Mouse (Mus musculus) ovary, adult 18-20 months (tissue): ENCODE data around the gene Iqgap1.
"Not testable (repeated sequence)": the region's sequence is repeated elsewhere in the genome, so short reads cannot be mapped to it uniquely, and the experiment has no call there.

Source experiments
- DNase-seq: peaks from one replicate; pipeline ENCODE4 v3.0.0; 2022; ENCODE audit warnings: low spot score, mixed read lengths

The Iqgap1 gene

DNA sequence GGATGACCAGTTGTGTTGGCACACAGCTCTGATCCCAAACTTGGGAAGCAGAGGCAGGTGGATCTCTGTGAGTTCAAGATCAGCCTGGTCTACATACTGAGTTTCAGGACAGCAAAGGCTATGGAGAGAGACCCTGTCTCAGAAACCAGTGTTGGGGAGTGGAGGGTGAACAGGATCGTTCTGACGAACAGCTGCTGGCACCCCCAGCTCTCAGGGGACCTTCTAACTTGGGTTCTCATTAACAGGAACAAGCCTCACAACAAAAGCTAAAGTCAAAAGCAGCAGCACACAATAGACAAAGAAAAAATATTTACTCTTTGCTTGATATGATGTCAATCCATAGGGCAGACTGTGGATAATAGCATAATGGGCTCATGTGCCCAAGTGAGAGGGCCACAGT is 55.3 kb downstream of the Iqgap1 start:
- no peak for DNase-seq

DNA sequence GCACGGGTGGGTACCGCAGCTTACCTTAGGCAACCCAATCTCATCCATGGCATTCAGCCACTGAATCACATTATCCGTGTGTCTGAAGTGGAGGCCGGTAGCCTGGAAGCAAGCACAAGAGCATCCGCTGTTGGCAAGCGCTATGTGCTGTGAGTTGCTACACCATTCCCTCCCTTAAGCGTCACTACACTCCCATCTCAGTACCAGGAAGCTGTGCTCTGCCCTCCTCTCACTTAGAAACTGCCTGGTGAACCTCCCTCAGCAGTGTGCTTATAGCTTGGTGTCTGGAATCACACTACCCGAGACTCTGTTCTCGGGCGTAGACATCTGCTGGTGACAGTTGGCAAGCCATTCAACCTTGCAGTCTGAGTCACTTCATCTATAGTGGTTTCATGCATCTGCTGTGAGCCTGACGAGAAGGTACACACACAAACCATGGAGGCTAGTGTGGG is 58.9 kb downstream of the Iqgap1 start:
- DNase-seq, result no peak

DNA sequence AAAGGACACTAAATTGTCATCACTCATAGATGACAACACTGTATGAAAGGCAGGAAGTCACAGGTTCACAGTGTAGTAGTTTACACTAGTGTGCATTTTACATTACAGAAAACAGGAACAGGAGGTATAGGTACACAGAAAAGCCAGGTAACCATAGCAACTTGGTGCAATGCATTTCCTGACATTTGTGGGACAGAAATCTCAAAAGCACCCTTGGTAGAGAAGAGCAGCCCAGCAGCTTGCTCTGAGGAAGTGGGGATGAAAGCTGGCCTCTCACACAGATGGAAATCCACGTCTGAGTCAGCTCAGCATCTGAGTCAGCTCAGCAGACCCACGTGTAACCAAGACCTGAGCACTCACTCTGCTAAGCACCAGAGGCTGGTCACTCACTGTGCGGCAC is 59.7 kb downstream of the Iqgap1 start:
- DNase-seq, result no peak

DNA sequence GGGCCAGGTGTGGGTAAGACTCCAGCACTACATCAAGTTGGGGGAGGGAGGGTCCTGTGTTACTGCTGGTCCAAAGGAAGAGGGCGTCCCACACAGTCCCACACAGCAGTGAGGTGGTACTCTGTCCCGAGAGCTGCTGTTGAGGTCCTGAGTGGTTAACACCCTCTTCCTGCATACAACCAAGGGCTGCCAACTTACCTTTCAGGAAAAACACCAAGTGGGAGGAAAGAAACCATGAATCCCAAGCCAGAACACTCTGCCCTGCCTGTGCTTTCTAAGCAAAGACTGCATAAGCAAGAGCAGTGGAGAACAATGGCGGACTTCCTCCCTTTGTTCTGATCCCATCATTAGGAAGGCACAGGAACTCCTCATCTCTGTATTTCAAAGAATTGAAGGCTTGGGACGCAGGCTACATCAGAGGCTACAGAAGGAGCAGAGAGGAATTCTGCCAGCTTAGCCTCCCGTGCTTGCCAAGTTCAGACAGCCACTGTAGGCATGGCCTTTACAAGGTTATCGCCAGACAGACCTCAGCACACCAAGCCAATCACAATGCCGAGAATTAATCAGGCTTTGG is 61.8 kb downstream of the Iqgap1 start:
- peak; percentile 44 for DNase-seq

DNA sequence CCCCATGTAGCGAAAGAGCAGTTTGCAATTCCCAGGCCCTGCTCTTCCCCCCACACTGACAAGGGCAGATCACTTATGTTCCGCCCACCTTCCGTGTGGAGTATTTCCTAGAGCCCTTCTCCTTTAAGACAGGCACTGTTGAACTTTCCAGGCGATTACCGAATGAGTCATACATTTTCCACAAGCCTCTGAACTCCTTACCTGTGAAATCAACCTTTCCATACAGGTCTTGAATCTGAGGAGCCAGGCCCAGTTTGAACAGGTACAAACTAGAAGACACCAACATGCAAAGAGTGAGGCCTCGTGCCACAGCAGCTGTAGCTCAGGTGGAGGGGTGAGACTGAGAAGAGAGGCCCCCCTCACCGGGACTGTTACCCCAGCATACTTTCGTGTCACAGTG is 63.5 kb downstream of the Iqgap1 start:
- DNase-seq, result no peak

DNA sequence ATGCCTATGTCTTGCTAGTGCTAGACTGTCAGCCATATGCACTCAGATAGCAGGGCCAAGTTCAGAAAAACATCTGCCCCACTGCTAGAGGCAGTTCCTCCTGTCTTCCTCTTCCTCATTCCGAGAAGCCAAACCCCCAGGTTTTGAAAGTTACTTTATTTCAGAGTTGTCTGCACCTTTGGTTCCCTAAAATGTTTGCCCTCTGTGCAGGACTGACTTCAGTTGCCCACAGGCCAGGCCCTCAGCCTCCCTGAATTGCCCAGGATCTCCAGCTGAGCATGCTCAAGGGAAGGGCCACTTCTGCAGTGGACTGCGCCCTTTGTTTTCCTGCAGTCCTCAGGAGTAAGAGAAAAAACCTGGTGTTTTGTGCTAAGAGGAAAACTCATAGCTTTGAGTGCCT is 71.7 kb downstream of the Iqgap1 start:
- no peak for DNase-seq

DNA sequence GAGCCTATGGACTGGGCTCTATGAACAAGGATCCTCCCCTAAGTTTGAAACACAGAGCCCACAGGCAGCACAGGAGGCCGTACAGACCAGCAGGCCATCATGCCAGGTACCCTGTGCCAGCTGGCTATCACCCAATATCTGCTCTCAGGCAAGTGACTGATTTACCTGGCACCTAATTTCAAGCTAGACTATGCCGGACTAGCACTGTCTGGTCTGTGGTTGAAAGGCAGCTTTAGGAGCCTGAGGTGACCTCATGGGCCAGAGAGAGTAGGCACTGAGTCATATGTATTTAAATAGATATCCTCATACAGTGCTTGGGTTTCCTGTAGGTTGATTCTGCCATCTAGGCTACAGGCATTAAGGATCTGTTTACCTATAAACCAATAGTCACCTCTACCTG is 72.2 kb downstream of the Iqgap1 start:
- no peak for DNase-seq

DNA sequence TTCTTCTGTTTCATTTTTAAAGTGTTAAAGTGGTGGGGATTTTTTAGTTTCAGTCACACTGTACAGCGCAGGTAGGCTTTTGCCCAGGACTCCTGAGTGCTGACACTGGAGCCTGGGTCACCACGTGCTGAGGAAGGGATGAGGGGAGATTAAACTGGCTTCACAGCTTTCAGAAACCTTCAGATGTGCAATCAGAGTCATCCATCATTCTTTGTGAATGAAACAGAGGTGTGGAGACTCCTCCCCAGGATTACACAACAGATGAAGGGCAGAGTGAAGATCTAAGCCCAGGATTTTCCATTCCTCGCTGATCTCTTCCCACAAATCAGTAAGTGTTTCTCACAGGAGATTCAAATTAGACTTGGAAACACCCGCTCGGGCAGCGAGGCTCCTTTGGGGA is 76.2 kb downstream of the Iqgap1 start:
- no peak for DNase-seq

DNA sequence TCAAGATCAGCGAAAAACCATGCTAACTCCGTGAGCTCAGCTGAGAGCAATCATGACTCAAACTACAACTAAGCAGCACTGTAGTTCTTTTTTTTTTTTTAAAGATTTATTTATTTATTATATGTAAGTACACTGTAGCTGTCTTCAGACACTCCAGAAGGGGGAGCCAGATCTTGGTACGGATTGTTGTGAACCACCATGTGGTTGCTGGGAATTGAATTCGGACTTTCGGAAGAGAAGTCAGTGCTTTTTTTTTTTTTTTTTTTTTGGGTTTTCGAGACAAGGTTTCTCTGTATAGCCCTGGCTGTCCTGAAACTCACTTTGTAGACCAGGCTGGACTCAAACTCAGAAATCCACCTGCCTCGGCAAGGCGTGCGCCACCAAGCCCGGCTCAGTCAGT is 76.7 kb downstream of the Iqgap1 start:
- not testable (repeated sequence) for DNase-seq

DNA sequence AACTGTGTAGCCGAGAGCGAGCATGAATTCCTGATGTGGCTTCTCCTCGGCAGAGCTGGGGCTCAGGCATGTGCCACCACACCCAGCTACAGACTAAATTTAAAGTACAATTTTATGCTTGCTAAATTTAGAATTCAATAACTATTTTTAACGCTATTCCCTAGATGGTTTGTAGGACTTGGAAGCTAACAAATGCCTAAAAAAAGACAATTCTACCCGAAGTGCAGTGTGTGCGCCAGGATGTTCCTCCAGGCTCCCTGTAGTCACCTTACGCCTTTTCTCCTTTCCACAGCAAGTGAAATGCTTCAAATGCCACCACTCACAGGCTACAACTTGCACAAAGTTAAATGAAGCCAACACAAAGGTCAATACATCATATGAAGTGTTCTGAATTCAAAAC is 78.4 kb downstream of the Iqgap1 start:
- no peak for DNase-seq

DNA sequence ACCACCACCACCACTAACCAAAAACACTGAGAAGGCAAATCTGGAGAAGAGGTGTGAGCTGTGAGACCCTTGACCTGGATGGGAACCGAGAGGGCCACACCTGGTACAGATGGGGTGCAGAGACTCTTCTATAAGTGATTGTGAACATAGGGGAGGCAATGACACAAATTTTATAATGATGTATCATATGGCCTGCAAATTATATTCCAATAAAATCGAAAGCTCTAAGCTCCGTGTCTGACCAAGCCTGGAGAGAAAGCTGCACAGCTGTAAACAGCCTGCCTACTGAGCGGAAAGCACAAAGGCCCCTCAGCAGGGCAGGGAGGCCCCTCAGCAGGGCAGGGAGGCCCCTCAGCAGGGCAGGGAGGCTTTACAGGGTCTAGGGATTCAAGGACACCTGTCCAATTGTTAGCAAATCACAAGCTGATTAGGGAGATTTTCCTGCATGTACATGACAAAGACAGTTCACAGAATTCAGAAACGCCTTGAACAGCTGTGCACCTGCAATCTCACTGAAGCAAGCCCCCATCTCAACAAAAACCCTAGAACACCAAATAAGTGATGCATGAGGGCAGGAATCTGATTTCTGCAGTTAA is 79.5 kb downstream of the Iqgap1 start:
- DNase-seq, result no peak

DNA sequence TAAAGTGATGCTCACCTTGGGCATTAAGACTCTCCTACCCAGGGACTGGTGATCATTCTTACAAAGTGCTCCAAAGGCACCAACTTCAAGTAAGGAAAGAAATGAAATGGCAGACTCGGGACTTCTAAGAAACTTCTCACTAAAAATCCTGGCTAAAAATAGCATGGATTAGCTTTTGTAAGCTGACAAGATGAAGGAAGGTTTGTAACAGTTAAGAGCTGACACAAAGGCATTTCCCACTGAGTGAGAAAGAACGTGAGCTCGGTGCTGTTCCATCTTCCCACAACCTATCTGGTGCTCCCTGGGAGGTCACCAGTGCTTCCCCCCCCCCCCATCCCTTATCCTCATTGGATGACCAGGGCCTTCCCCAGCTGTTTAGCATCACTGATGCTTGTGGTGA is 80.0 kb downstream of the Iqgap1 start:
- no peak for DNase-seq

DNA sequence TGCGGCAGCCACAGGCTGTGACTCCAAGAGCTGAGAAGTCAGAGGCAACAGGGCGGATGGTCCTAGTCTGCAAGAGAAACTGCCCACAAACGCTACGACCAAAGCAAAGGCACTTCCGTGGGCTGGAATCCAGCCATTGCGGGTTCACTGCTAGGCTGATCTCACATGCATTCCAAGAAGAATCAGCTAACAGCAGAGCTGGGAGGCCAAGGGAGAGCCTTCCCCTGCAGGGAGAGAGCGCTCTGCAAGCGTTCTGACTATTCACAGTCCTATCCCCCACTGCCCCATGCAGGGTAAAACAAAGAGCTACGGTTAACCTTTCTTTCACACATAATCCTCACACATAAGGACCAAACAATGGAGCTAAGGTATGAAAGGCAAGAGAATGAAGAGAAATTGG is 80.5 kb downstream of the Iqgap1 start:
- DNase-seq, result no peak

DNA sequence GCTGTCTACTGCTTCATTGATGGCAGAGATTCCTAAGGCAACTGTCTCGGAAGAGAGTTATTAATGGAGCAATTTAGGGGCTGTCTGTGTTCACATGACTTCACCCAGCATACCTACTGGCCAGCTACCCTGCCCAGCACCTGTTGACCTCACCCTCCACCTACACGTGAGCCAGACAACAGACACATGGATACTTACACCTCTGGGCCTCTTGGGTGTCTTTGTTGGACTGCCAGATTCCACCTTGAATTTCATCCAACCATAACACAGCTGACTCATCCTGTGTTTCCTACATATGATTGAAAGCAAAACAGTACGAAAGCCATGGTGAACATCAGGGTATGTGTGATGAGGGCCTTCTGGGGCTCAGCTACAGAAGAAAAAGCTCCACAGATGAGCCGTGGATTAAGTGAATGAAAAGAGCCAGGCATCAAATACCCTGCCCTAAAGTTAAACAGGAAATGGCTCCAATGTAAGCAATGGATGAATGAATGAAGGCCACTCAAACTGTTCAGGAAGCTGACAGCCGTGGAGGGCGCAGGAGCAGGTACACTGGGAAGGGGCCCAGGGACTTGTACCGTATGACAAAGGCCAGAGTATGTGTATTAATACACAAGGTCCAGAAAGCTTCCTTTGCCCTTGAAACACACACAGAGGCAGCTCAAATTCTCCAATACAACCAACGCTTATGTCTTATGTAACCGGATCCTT is 81.7 kb downstream of the Iqgap1 start:
- DNase-seq, result no peak

DNA sequence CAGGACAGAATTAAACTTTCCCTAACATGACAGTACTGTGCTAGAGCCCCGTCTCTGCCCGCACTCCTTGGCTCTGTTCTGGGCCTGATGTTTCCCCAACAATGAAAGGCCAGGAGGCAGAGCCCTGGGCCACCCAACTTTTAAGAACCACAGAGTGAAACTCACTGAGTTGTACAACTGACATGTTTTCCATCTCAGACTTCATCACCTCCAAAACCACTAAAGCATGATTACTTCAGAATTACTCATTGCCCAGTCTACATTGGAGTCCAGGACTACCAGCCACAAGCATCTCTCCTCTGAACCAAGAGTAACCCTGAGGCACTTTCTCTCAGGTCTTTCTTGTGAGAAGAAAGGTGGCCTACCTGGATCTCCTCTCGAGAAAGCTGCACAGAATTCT is 83.1 kb downstream of the Iqgap1 start:
- no peak for DNase-seq

DNA sequence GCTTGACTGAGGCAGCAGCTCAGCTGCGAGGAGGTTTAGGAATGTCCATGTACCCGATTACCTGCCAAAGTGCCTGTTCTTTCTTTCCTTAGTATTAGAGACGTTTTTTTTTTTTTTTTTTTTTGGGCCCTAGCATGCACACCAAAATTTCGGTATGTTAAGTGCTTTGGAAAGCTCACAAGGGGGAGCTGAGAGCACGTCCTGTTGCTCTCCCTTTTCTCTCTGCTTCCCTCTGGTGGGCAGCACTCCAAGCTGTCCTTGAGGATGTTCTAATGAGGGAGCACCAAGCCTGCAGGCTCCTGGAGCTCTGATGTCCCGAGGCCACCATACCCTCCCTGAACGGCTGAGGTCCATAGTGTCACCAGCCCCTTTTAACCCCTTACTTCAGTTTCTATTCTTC is 84.8 kb downstream of the Iqgap1 start:
- DNase-seq, result peak; percentile 67

DNA sequence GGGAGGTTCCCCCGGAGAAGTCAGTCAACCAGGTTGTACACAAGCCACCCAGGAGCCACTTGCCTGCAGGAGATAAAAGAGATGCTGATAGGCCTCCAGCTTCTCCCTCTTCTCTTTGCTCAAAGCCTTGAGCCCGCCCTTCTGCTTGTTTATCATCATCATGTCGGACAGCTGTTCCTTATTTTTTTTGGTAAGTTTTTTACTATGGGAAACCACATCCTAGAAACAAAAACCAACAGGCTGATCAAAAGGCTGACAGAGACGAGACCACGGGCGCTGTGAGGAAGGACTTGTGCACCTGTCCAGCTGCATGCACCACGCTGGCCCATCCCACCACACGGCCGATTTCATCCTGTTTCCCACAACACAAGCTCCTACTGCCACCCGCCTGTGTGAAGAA is 89.6 kb downstream of the Iqgap1 start:
- no peak for DNase-seq

DNA sequence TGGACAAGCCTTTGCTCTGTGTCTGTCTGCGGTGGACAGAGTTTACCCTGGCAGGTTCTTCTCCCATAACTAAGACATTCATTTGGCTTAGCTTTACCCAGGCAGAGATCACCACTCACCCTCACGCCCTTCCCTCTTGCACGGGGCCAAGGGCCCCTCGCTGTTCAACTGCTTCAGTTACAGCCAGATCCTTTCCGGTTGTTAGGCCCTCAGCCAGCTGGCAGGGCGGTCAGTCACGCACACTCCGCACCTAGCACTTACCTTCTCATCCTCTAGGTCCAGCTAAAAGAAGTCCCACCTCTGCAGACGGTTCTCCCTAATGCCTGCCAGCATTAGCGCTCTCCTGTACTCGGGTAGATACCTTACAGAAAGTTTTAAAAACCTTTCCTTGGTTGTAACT is 92.8 kb downstream of the Iqgap1 start:
- no peak for DNase-seq

DNA sequence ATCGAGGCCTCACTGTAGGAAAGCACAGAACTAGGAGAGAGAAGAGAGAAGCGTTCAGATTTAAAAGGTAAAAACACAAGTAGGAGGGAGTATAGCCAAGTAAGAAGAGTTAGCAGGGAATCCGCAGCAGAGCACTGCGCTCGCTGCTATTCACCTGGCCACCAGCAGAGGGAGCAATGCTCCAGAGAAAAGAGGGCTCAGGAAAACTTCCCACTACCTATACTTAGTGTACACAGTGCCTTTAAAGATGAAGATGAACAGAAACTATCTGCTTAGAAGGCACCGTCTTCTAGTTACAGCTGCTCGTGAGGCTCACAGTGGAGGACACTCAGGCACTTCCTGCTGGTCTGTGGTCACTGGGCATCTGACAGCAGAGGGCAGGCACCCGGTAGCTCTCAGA is 96.1 kb downstream of the Iqgap1 start:
- DNase-seq, result no peak

DNA sequence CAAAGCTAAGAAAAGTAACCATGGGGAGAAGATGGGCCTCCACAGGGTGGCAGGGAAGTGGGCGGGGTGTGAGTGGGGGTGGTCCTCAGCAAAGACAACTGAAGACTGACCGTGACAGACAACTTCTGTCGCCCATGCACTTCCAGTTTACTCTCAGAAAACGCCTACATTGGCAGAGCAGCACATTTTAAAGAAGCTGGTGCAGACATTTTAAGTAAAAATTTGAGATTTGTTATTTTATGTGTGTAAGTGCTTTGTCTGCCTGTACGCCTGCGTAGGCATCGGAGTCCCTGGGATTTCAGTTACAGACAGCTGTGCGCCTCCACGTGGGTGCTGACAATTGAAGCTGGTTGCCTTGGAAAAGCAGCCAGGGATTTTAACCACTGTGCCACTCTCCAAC is 104.7 kb downstream of the Iqgap1 start:
- no peak for DNase-seq

DNA sequence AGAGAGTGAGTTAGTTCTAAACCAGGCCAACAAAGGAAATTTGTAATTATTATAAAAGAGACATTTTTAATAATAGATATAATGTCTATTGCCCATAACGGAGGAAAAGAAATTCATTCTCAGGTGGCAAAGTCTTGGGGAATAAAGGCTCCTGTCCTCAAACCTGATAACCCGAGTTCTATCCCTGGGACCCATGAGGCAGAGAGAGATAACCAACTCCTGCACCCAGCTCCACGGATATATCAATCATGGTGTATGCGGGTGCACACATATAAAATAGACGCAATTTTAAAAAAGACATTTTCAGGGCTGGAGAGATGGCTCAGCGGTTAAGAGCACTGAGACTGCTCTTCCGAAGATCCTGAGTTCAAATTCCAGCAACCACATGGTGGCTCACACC is 106.2 kb downstream of the Iqgap1 start:
- DNase-seq, result no peak

DNA sequence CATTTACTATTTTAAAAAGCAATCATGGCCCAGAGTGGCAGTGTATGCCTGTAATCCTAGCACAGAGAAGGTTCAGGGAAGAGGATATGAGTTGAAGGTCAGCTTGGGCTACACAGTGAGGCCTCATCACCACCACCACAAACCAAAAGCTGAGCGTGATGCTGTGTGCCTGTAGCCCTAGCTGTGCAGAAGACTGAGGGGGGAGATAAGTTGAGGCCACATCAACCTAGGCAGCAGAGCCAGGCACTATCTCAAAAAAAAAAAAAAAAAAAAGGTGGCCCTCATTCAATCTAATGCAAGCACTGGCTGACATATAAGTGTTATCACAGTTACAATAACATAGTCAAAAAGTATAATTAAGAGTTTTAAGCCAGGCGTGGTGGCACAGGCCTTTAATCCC is 106.7 kb downstream of the Iqgap1 start:
- no peak for DNase-seq

DNA sequence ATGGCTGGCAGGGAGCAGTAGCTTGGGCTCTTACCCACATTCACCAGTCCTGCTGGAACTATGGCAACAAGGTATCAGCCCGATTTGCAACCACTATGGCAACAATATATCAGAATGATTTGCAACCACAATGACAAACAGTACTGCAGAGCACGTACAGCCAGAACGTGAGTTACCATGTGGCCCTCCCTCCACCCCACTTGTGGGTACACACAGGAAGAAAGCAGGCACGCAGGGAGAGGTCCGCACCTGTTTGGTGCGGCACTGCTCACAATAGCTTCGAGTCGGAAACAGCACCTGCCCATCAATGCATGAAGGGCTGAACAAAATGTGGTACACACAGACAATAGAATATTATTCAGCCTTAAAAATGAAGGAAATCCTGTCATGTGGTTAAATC is 107.3 kb downstream of the Iqgap1 start:
- no peak for DNase-seq

DNA sequence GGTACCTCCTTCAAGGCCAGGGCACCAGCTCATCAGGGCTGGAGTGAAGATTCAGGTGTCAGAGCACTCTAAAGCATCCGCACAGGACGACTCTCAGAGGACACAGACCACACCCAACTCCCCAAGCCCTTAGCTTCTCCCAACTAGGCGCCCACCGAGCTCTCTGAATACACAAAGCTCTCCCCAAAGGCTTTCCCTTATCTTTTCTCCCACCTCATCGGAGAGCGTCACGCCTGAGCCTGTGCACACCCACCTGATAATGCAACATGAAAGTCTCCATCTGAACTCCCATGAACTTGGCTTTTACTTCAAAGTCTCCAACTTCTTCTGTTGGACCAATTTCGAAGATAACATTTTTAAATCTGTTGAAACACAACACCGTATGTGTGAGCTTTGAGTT is 109.0 kb downstream of the Iqgap1 start:
- no peak for DNase-seq
